Mouse (Mus musculus) MEL (cell line): ENCODE data around the gene Trpv3. TPM values are rescaled to one million over a fixed set of nuclear protein-coding genes. Genes with fewer than 3 reads are reported as not detected.

Experiments
- DNase-seq: peaks from one replicate; pipeline ENCODE4 v3.0.0; 2011; ENCODE audit warnings: low read depth, low spot score
- H3K27ac ChIP-seq: 2 replicates; pipeline ENCODE4 v1.5.1; 2012; ENCODE audit warnings: low read depth, mild to moderate bottlenecking, control low read depth, low read length, moderate library complexity; ENCODE audit not compliant: control insufficient read depth
- H3K27me3 ChIP-seq, 2 experiments: fragments of 150-350 bp in 1 of 2; sonication (generic) in 1 of 2; 2 replicates each; pipeline ENCODE4 v1.6.1; 2012; ENCODE audit warnings: low read length in 2 of 2, mild to moderate bottlenecking in 2 of 2, improper control_type of control experiment in 1 of 2, moderate library complexity in 1 of 2; ENCODE audit not compliant: insufficient read depth in 2 of 2, control insufficient read depth in 1 of 2
- H3K36me3 ChIP-seq, 2 experiments: 2 replicates each; pipeline ENCODE4 v1.6.1; 2012 to 2014; ENCODE audit warnings: low read length in 2 of 2, improper control_type of control experiment in 1 of 2, inconsistent platforms in 1 of 2, mild to moderate bottlenecking in 1 of 2; ENCODE audit not compliant: insufficient read depth in 2 of 2, control insufficient read depth in 1 of 2
- H3K4me1 ChIP-seq, 2 experiments: fragments of 150-350 bp in 1 of 2; sonication (generic) in 1 of 2; 2 replicates each; pipeline ENCODE4 v1.6.1; 2012; ENCODE audit warnings: low read length in 2 of 2, improper control_type of control experiment in 1 of 2, mild to moderate bottlenecking in 1 of 2; ENCODE audit not compliant: insufficient read depth in 2 of 2, control insufficient read depth in 1 of 2
- H3K4me3 ChIP-seq, 2 experiments: fragments of 150-350 bp in 1 of 2; sonication (generic) in 1 of 2; 2 replicates each; pipeline ENCODE4 v1.5.1; 2012; ENCODE audit warnings: low read depth in 2 of 2, low read length in 2 of 2, mild to moderate bottlenecking in 2 of 2, moderate library complexity in 2 of 2, control low read depth in 1 of 2, improper control_type of control experiment in 1 of 2; ENCODE audit not compliant: control insufficient read depth in 1 of 2, insufficient read depth in 1 of 2
- H3K79me2 ChIP-seq: 2 replicates; pipeline ENCODE4 v1.6.1; 2012; ENCODE audit warnings: mild to moderate bottlenecking, low read length, moderate library complexity; ENCODE audit not compliant: control insufficient read depth, poor library complexity, insufficient read depth
- H3K9ac ChIP-seq: 2 replicates; pipeline ENCODE4 v1.6.1; 2012; ENCODE audit warnings: low read depth, mild to moderate bottlenecking, control low read depth, low read length, moderate library complexity; ENCODE audit not compliant: control insufficient read depth, poor library complexity, severe bottlenecking
- H3K9me3 ChIP-seq: fragments of 150-350 bp; sonication (generic); replicated peaks from 2 replicates; pipeline ENCODE4 v1.6.1; 2012; ENCODE audit warnings: mild to moderate bottlenecking, low read length, improper control_type of control experiment, moderate library complexity; ENCODE audit not compliant: insufficient read depth
- CHD1 ChIP-seq: IDR thresholded peaks from 2 replicates; pipeline ENCODE4 v1.6.1; 2012; ENCODE audit warnings: low read depth, mild to moderate bottlenecking, inconsistent platforms, low read length, improper control_type of control experiment
- CTCF ChIP-seq, 3 experiments: IDR thresholded peaks in 2 of 3; conservative IDR thresholded peaks in 1 of 3; 2 replicates each; pipeline ENCODE4 v1.5.1; 2011 to 2012; ENCODE audit warnings: low read length in 3 of 3, low read depth in 2 of 3, mild to moderate bottlenecking in 2 of 3, improper control_type of control experiment in 1 of 3, inconsistent platforms in 1 of 3, mixed read lengths in 1 of 3, moderate library complexity in 1 of 3; ENCODE audit not compliant: control insufficient read depth in 1 of 3, insufficient read depth in 1 of 3, poor library complexity in 1 of 3, severe bottlenecking in 1 of 3
- E2F4 ChIP-seq: IDR thresholded peaks from 2 replicates; pipeline ENCODE4 v1.6.1; 2011; ENCODE audit warnings: low read depth, low read length, improper control_type of control experiment, borderline replicate concordance
- ETS1 ChIP-seq: IDR thresholded peaks from 2 replicates; pipeline ENCODE4 v1.6.1; 2012; ENCODE audit warnings: low read depth, mild to moderate bottlenecking, inconsistent platforms, low read length, improper control_type of control experiment, moderate library complexity
- JUND ChIP-seq: IDR thresholded peaks from 2 replicates; pipeline ENCODE4 v1.6.1; 2011; ENCODE audit warnings: low read depth, mild to moderate bottlenecking, improper control_type of control experiment, low read length
- MAFK ChIP-seq: IDR thresholded peaks from 2 replicates; pipeline ENCODE4 v1.6.1; 2011; ENCODE audit warnings: low read depth, mild to moderate bottlenecking, low read length, improper control_type of control experiment, borderline replicate concordance
- MEF2A ChIP-seq: IDR thresholded peaks from 2 replicates; pipeline ENCODE4 v1.6.1; 2014; ENCODE audit warnings: low read depth, mild to moderate bottlenecking, inconsistent platforms, low read length, improper control_type of control experiment; ENCODE audit not compliant: poor library complexity, insufficient replicate concordance, severe bottlenecking; ENCODE audit errors: extremely low read depth
- MYC ChIP-seq: IDR thresholded peaks from 2 replicates; pipeline ENCODE4 v1.6.1; 2011; ENCODE audit warnings: low read depth, mild to moderate bottlenecking, low read length, improper control_type of control experiment, moderate library complexity
- NELFE ChIP-seq: IDR thresholded peaks from 2 replicates; pipeline ENCODE4 v1.6.1; 2011; ENCODE audit warnings: low read depth, low read length, improper control_type of control experiment
- NRF1 ChIP-seq: IDR thresholded peaks from 2 replicates; pipeline ENCODE4 v1.6.1; 2014; ENCODE audit warnings: low read depth, mild to moderate bottlenecking, inconsistent platforms, low read length, improper control_type of control experiment, moderate library complexity; ENCODE audit not compliant: poor library complexity, insufficient read depth, severe bottlenecking
- POLR2AphosphoS5 ChIP-seq: IDR thresholded peaks from 2 replicates; pipeline ENCODE4 v1.6.1; 2012; ENCODE audit warnings: low read depth, borderline replicate concordance, mild to moderate bottlenecking, inconsistent platforms, low read length, moderate library complexity, mixed read lengths
- RAD21 ChIP-seq: IDR thresholded peaks from 2 replicates; pipeline ENCODE4 v1.6.1; 2011; ENCODE audit warnings: mild to moderate bottlenecking, low read depth, low read length, improper control_type of control experiment
- RCOR1 ChIP-seq: IDR thresholded peaks from 2 replicates; pipeline ENCODE4 v1.6.1; 2012; ENCODE audit warnings: low read depth, mild to moderate bottlenecking, inconsistent platforms, low read length, improper control_type of control experiment
- SIN3A ChIP-seq: IDR thresholded peaks from 2 replicates; pipeline ENCODE4 v1.6.1; 2012; ENCODE audit warnings: low read length, improper control_type of control experiment, inconsistent platforms
- TBP ChIP-seq: IDR thresholded peaks from 2 replicates; pipeline ENCODE4 v1.8.0; 2011; ENCODE audit warnings: low read depth, low read length, improper control_type of control experiment
- UBTF ChIP-seq: IDR thresholded peaks from 2 replicates; pipeline ENCODE4 v1.6.1; 2012; ENCODE audit warnings: low read depth, mild to moderate bottlenecking, inconsistent platforms, low read length, improper control_type of control experiment, moderate library complexity, borderline replicate concordance; ENCODE audit not compliant: insufficient read depth
- USF1 ChIP-seq: IDR thresholded peaks from 2 replicates; pipeline ENCODE4 v1.6.1; 2014; ENCODE audit warnings: low read depth, mild to moderate bottlenecking, inconsistent platforms, low read length, improper control_type of control experiment, moderate library complexity
- ZC3H11A ChIP-seq: IDR thresholded peaks from 2 replicates; pipeline ENCODE4 v1.6.1; 2012; ENCODE audit warnings: low read depth, mild to moderate bottlenecking, inconsistent platforms, low read length, improper control_type of control experiment
- ZMIZ1 ChIP-seq: IDR thresholded peaks from 2 replicates; pipeline ENCODE4 v1.6.1; 2012; ENCODE audit warnings: low read depth, mild to moderate bottlenecking, inconsistent platforms, low read length, improper control_type of control experiment, moderate library complexity
- ZNF384 ChIP-seq: IDR thresholded peaks from 2 replicates; pipeline ENCODE4 v1.6.1; 2012; ENCODE audit warnings: low read depth, mild to moderate bottlenecking, inconsistent platforms, low read length, improper control_type of control experiment
- polyA plus RNA-seq, 2 experiments: library from polyadenylated mRNA; stranded (reverse) in 1 of 2; unstranded in 1 of 2; fragments of >175 nt in 1 of 2; fragments of >200 nt in 1 of 2; gene quantifications; 2 replicates each; pipeline versions ENCODE4 v1.2.1 to v1.2.4; 2012; ENCODE audit warnings: low replicate concordance in 2 of 2, low read depth in 1 of 2; ENCODE audit not compliant: insufficient read length in 2 of 2, insufficient read depth in 1 of 2, missing spikeins in 1 of 2
- total RNA-seq: library from RNA; depleted of rRNA; stranded (reverse); fragments of 300-350 nt; gene quantifications from 2 replicates; pipeline ENCODE4 v1.2.3, GENCODE M21; 2012

Trpv3 gene
- total and polyA plus RNA-seq, 3 experiments: not detected

DNA sequence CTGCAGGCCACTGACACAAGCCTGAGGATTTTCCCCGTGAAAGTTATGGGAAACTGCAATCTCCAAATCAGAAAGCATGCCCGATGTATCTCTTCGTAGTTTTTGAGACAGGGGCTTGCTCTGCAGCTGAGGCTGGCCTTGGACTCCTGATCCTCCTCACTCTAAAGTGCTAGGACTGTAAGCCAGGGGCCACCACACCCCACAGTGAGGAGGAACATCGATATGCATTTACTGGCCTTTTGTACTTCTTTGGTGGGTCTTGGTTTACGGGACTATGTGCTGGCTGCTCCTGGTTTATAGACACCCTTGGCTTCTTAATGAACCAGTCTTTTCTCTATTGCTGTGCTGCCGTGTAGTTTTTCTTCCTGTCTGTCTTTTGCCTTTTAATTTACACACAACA, 25.0 kb upstream of the Trpv3 start:
- no peak overlapping the region for H3K9ac ChIP-seq
- no peaks in the 10 kb centered on the region for H3K79me2 ChIP-seq
- H3K4me1 ChIP-seq: no peaks in the 10 kb centered on the region; a peak in 1 of 4 replicates
- no peak overlapping the region for H3K4me3 ChIP-seq
- TF ChIP-seq JUND: no peak
- no peak for TF ChIP-seq MAFK
- no peak for TF ChIP-seq UBTF
- TF ChIP-seq RAD21: no peak
- TF ChIP-seq SIN3A: no peak
- TF ChIP-seq MYC: no peak
- TF ChIP-seq MEF2A: no peak
- TF ChIP-seq CTCF (IDR thresholded peaks at IDR 0.05 in 2 of 3, conservative IDR thresholded peaks at IDR 0.05 in 1 of 3; ENCODE audit: control insufficient read depth in 1 of 3, insufficient read depth in 1 of 3, low read depth in 2 of 3, low read length in 3 of 3, poor library complexity in 1 of 3, severe bottlenecking in 1 of 3): no peak
- TF ChIP-seq NELFE: no peak
- no peak for TF ChIP-seq CHD1
- H3K27me3 ChIP-seq: no peaks in the 10 kb centered on the region
- H3K27ac ChIP-seq: no peak overlapping the region
- H3K36me3 ChIP-seq: no peaks in the 10 kb centered on the region
- no peaks in the 10 kb centered on the region for H3K9me3 ChIP-seq
- DNase-seq: no peak

DNA sequence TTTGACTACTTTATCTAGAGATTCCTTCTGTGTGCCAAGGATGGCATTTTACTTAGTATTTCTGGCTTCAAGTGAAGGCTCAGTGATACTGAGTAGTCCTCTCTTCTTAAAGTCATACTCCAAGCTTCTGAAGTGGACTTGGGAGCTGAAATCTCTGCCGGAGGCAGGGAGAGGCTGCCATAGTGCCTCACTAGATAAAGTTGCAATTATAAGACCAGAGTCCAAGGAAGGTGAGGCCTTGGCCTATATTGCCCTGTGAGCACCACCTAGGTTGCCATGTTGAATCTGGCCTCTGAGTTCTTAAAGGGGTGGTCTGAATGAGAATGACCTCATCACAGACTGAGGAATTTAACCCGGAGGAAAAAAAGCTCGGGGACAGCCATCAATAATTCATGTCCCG, 24.4 kb upstream of the Trpv3 start:
- TF ChIP-seq NRF1 (no peak), RCOR1 (no peak), TBP (no peak), POLR2AphosphoS5 (no peak), ZC3H11A (no peak), USF1 (no peak), ZNF384 (no peak), ZMIZ1 (no peak), JUND (no peak), ETS1 (no peak), E2F4 (no peak), MAFK (no peak), RAD21 (no peak)
- no peak overlapping the region for H3K9ac ChIP-seq
- H3K4me1 ChIP-seq: no peaks in the 10 kb centered on the region; a peak in 1 of 4 replicates
- no peak for DNase-seq
- no peaks in the 10 kb centered on the region; a peak in 1 of 4 replicates for H3K27me3 ChIP-seq
- H3K4me3 ChIP-seq: no peak overlapping the region
- H3K27ac ChIP-seq: no peak overlapping the region
- no peaks in the 10 kb centered on the region for H3K9me3 ChIP-seq
- H3K79me2 ChIP-seq: no peaks in the 10 kb centered on the region
- H3K36me3 ChIP-seq: no peaks in the 10 kb centered on the region
